Comparison of ENCODE assay signal across 9 mouse cellular contexts in genomic region chr13:54242380-54242779, GRCm38 (mm10). TPM values are rescaled to one million over a fixed set of nuclear protein-coding genes. Genes with fewer than 3 reads are reported as not detected.
DNase-seq lines count a peak whose midpoint lies in the region; ATAC-seq and TF ChIP-seq lines count a peak whose summit lies in the region.
"Had no signal": no experiment of that assay in that cellular context is flagged by ENCODE, and none has a peak within 500 bp of the region (broad histone marks: within the 10 kb centered on the region; RNA-seq: fewer than 3 reads in every experiment).

No protein-coding gene starts in this region.

- H3K27ac ChIP-seq in intestine, postnatal 0 days (ENCODE audit: low read depth, low read length) = no peak overlapping the region
- H3K27ac ChIP-seq in intestine, embryonic 15.5 days = no peak overlapping the region
- H3K27ac ChIP-seq in midbrain, embryonic 10.5 days (replicated peaks) = no peak overlapping the region
- no peak overlapping the region for H3K27ac ChIP-seq in midbrain, embryonic 11.5 days (ENCODE audit: low read depth, low read length)
- H3K27ac ChIP-seq in midbrain, embryonic 14.5 days (replicated peaks; ENCODE audit: low read depth, low read length) = no peak overlapping the region

- H3K27me3 ChIP-seq in intestine, postnatal 0 days (replicated peaks; ENCODE audit: control insufficient read depth, insufficient read depth, low read length) = no peaks in the 10 kb centered on the region
- no peaks in the 10 kb centered on the region for H3K27me3 ChIP-seq in intestine, embryonic 15.5 days (replicated peaks)
- H3K27me3 ChIP-seq in midbrain, embryonic 10.5 days (ENCODE audit: low read depth, poor library complexity, severe bottlenecking) = no peaks in the 10 kb centered on the region
- no peaks in the 10 kb centered on the region for H3K27me3 ChIP-seq in midbrain, embryonic 11.5 days (ENCODE audit: control insufficient read depth, insufficient read depth, low read length)
- no peaks in the 10 kb centered on the region for H3K27me3 ChIP-seq in midbrain, embryonic 14.5 days (ENCODE audit: control insufficient read depth, insufficient read depth, low read length)

- no peak for ATAC-seq in intestine, postnatal 0 days
- no peak for ATAC-seq in intestine, embryonic 15.5 days
- peak; percentile 53 for ATAC-seq in CD4-positive, CD25-positive, alpha-beta regulatory T cell, adult 4 months
- ATAC-seq in midbrain, embryonic 11.5 days (ENCODE audit: low FRiP score) = no peak
- no peak for ATAC-seq in midbrain, embryonic 14.5 days (ENCODE audit: low FRiP score, low TSS enrichment)

- H3K9ac ChIP-seq in intestine, postnatal 0 days (ENCODE audit: low read depth, low read length) = no peak overlapping the region
- H3K9ac ChIP-seq in intestine, embryonic 15.5 days = no peak overlapping the region
- H3K9ac ChIP-seq in midbrain, embryonic 11.5 days (ENCODE audit: low read length) = no peak overlapping the region
- no peak overlapping the region for H3K9ac ChIP-seq in midbrain, embryonic 14.5 days (replicated peaks; ENCODE audit: low read length)

- DNase-seq in ZHBTc4 (ENCODE audit: low read depth, low spot score) = peak; percentile 66
- DNase-seq in lung, postnatal 25 days (ENCODE audit: low spot score) = peak; percentile 38
- DNase-seq in midbrain, embryonic 10.5 days (ENCODE audit: low spot score) = no peak
- no peak for DNase-seq in midbrain, embryonic 11.5 days (ENCODE audit: low spot score, missing footprints)
- DNase-seq in midbrain, embryonic 14.5 days = no peak

- 54% methylated on average over 5 of the region's 5 CpGs for WGBS in intestine, postnatal 0 days
- 62% methylated on average over 5 of the region's 5 CpGs for WGBS in intestine, embryonic 15.5 days
- 74% methylated on average over 5 of the region's 5 CpGs for WGBS in midbrain, embryonic 10.5 days
- 75% methylated on average over 5 of the region's 5 CpGs for WGBS in midbrain, embryonic 11.5 days
- 66% methylated on average over 5 of the region's 5 CpGs for WGBS in midbrain, embryonic 14.5 days

- H3K4me3 ChIP-seq in intestine, postnatal 0 days (ENCODE audit: low read depth, low read length) = no peak overlapping the region
- H3K4me3 ChIP-seq in intestine, embryonic 15.5 days (replicated peaks) = no peak overlapping the region
- no peak overlapping the region for H3K4me3 ChIP-seq in midbrain, embryonic 10.5 days
- H3K4me3 ChIP-seq in midbrain, embryonic 11.5 days (ENCODE audit: low read depth, low read length) = no peak overlapping the region
- no peak overlapping the region for H3K4me3 ChIP-seq in midbrain, embryonic 14.5 days (replicated peaks; ENCODE audit: low read depth, low read length)
- H3K4me3 ChIP-seq: myocyte had no signal

- no peak overlapping the region for H3K4me2 ChIP-seq in intestine, postnatal 0 days (replicated peaks; ENCODE audit: low read depth)
- no peak overlapping the region for H3K4me2 ChIP-seq in intestine, embryonic 15.5 days (replicated peaks)
- H3K4me2 ChIP-seq in midbrain, embryonic 11.5 days = no peak overlapping the region
- H3K4me2 ChIP-seq in midbrain, embryonic 14.5 days (ENCODE audit: low read length) = no peak overlapping the region

- TF ChIP-seq CTCF in intestine, postnatal 0 days (IDR thresholded peaks at IDR 0.05; ENCODE audit: low read depth) = peak; percentile 60

- no peaks in the 10 kb centered on the region for H3K9me3 ChIP-seq in intestine, postnatal 0 days (ENCODE audit: control insufficient read depth)
- H3K9me3 ChIP-seq in intestine, embryonic 15.5 days = no peaks in the 10 kb centered on the region
- no peaks in the 10 kb centered on the region for H3K9me3 ChIP-seq in midbrain, embryonic 10.5 days (replicated peaks)
- H3K9me3 ChIP-seq in midbrain, embryonic 11.5 days (ENCODE audit: control insufficient read depth, low read length) = no peaks in the 10 kb centered on the region
- no peaks in the 10 kb centered on the region for H3K9me3 ChIP-seq in midbrain, embryonic 14.5 days (ENCODE audit: control insufficient read depth, low read length)

- H3K4me1 ChIP-seq in intestine, postnatal 0 days (replicated peaks; ENCODE audit: control insufficient read depth, insufficient read depth, low read length) = no peaks in the 10 kb centered on the region
- H3K4me1 ChIP-seq in intestine, embryonic 15.5 days (replicated peaks) = peaks cover 7% of the 10 kb centered on the region; the same call in 1 of the 2 replicates
- no peaks in the 10 kb centered on the region for H3K4me1 ChIP-seq in midbrain, embryonic 10.5 days
- no peaks in the 10 kb centered on the region for H3K4me1 ChIP-seq in midbrain, embryonic 11.5 days (ENCODE audit: control insufficient read depth, insufficient read depth, low read length)
- no peaks in the 10 kb centered on the region for H3K4me1 ChIP-seq in midbrain, embryonic 14.5 days (ENCODE audit: control insufficient read depth, insufficient read depth, low read length)

- no peaks in the 10 kb centered on the region for H3K36me3 ChIP-seq in intestine, postnatal 0 days (ENCODE audit: control insufficient read depth, insufficient read depth)
- H3K36me3 ChIP-seq in intestine, embryonic 15.5 days = no peaks in the 10 kb centered on the region
- no peaks in the 10 kb centered on the region for H3K36me3 ChIP-seq in midbrain, embryonic 10.5 days
- no peaks in the 10 kb centered on the region for H3K36me3 ChIP-seq in midbrain, embryonic 11.5 days (ENCODE audit: control insufficient read depth, insufficient read depth, low read length)
- no peaks in the 10 kb centered on the region for H3K36me3 ChIP-seq in midbrain, embryonic 14.5 days (ENCODE audit: control insufficient read depth, insufficient read depth, low read length)

RNA-seq across cellular contexts. Expression of gene Hrh2, which starts 50.5 kb away (rescaled TPM):
- polyA plus RNA-seq in intestine, postnatal 0 days (2015; fragmentation: Nextera tagmentation; extraction: Ambion mirVana) = 0.04 and 0.05 TPM in 2 replicates
- polyA plus RNA-seq in intestine, embryonic 15.5 days (2015; fragmentation: Nextera tagmentation; extraction: Ambion mirVana) = 0.09 and 0.11 TPM in 2 replicates
- 10 to 100 TPM; 11.0 to 12.6 TPM for polyA plus RNA-seq in CD4-positive, CD25-positive, alpha-beta regulatory T cell, adult 4 months (2017; shearing (Covaris generic))
- polyA plus RNA-seq in midbrain, embryonic 10.5 days (2016; fragmentation: Nextera tagmentation; extraction: Ambion mirVana) = 0.14 and 0.15 TPM in 2 replicates
- polyA plus RNA-seq in midbrain, embryonic 11.5 days (2014; fragmentation: Nextera tagmentation; extraction: Ambion mirVana) = 0.07 TPM in 1 of 2 replicates, not detected in the other
- 0.63 and 0.78 TPM in 2 replicates for polyA plus RNA-seq in midbrain, embryonic 14.5 days (2014; fragmentation: Nextera tagmentation; extraction: Ambion mirVana)
- polyA plus RNA-seq: myocyte had no signal

Comparison
In these comparisons a context has a peak if more than half of its experiments do, and no peak if none do; other contexts are left out.
1. DNase-seq: peak in ZHBTc4 (single experiment) and lung, postnatal 25 days (single experiment); none in midbrain, embryonic 10.5 days (single experiment), midbrain, embryonic 11.5 days (single experiment) and midbrain, embryonic 14.5 days (single experiment).